Mouse (Mus musculus): ENCODE data around the gene Mapkap1. TPM values are rescaled to one million over a fixed set of nuclear protein-coding genes. Genes with fewer than 3 reads are reported as not detected.

The Mapkap1 gene
- polyA plus RNA-seq, 1 experiment, result 39.6 TPM

- TF ChIP-seq MAX (IDR thresholded peaks at IDR 0.05; ENCODE audit: low read depth) (no peak), MYOG (IDR thresholded peaks at IDR 0.05; ENCODE audit: control insufficient read depth in 1 of 3, insufficient read depth in 1 of 3, insufficient read length in 2 of 3, low read depth in 2 of 3) (no peak), TCF3 (IDR thresholded peaks at IDR 0.05; ENCODE audit: insufficient read length, low read depth) (no peak), POLR2A (IDR thresholded peaks at IDR 0.05; ENCODE audit: insufficient read length, low read depth) (no peak), POLR2AphosphoS2 (IDR thresholded peaks at IDR 0.05; ENCODE audit: insufficient read length, low read depth) (no peak), USF1 (IDR thresholded peaks at IDR 0.05; ENCODE audit: low read depth) (no peak), MYOD1 (IDR thresholded peaks at IDR 0.05; ENCODE audit: control insufficient read depth in 1 of 3, insufficient read length in 2 of 3, low read depth in 2 of 3) (no peak), SRF (IDR thresholded peaks at IDR 0.05; ENCODE audit: control insufficient read depth, insufficient read length, low read depth) (no peak), TCF12 (IDR thresholded peaks at IDR 0.05; ENCODE audit: insufficient read depth, poor library complexity, severe bottlenecking) (no peak), REST (IDR thresholded peaks at IDR 0.05; ENCODE audit: insufficient read depth, insufficient read length) (no peak), E2F4 (IDR thresholded peaks at IDR 0.05; ENCODE audit: insufficient read depth) (no peak), CEBPB (IDR thresholded peaks at IDR 0.05; ENCODE audit: insufficient read depth, poor library complexity, severe bottlenecking) (no peak)
- no peaks in the 10 kb centered on the region for H3K79me2 ChIP-seq (ENCODE audit: control insufficient read depth, insufficient read depth)
- no peak overlapping the region for H3ac ChIP-seq (ENCODE audit: control insufficient read depth, insufficient read length)
- no peak overlapping the region for H3K4me3 ChIP-seq
- H3K36me3 ChIP-seq (ENCODE audit: control insufficient read depth, insufficient read depth), result no peaks in the 10 kb centered on the region
- H3K4me2 ChIP-seq (ENCODE audit: low read depth), result no peak overlapping the region
- H3K27me3 ChIP-seq (ENCODE audit: control insufficient read depth, insufficient read depth, insufficient read length), result no peaks in the 10 kb centered on the region
Measured at GRCm38 (mm10) chr2:34635249-34636165, 228.9 kb downstream of the Mapkap1 start.

- TF ChIP-seq POLR2A (IDR thresholded peaks at IDR 0.05; ENCODE audit: insufficient read length, low read depth), result no peak
- no peak for TF ChIP-seq POLR2AphosphoS2 (IDR thresholded peaks at IDR 0.05; ENCODE audit: insufficient read length, low read depth)
- TF ChIP-seq TCF12 (IDR thresholded peaks at IDR 0.05; ENCODE audit: insufficient read depth, poor library complexity, severe bottlenecking), result no peak
- TF ChIP-seq MAX (IDR thresholded peaks at IDR 0.05; ENCODE audit: low read depth), result no peak
- TF ChIP-seq SRF (IDR thresholded peaks at IDR 0.05; ENCODE audit: control insufficient read depth, insufficient read length, low read depth), result no peak
- no peak for TF ChIP-seq MYOD1 (IDR thresholded peaks at IDR 0.05; ENCODE audit: control insufficient read depth in 1 of 3, insufficient read length in 2 of 3, low read depth in 2 of 3)
- no peak for TF ChIP-seq USF1 (IDR thresholded peaks at IDR 0.05; ENCODE audit: low read depth)
- no peak for TF ChIP-seq CEBPB (IDR thresholded peaks at IDR 0.05; ENCODE audit: insufficient read depth, poor library complexity, severe bottlenecking)
- TF ChIP-seq REST (IDR thresholded peaks at IDR 0.05; ENCODE audit: insufficient read depth, insufficient read length), result no peak
- TF ChIP-seq E2F4 (IDR thresholded peaks at IDR 0.05; ENCODE audit: insufficient read depth), result no peak
- no peak for TF ChIP-seq TCF3 (IDR thresholded peaks at IDR 0.05; ENCODE audit: insufficient read length, low read depth)
- TF ChIP-seq MYOG (IDR thresholded peaks at IDR 0.05; ENCODE audit: control insufficient read depth in 1 of 3, insufficient read depth in 1 of 3, insufficient read length in 2 of 3, low read depth in 2 of 3), result no peak
- Histone ChIP-seq H3K4me3 (no peak overlapping the region), H3K4me2 (ENCODE audit: low read depth) (peak overlapping the region; percentile 95)
Measured at GRCm38 (mm10) chr2:34638955-34639650, 232.5 kb downstream of the Mapkap1 start.

GRCm38 (mm10) chr2:34639725-34640124, 233.2 kb downstream of the Mapkap1 start:
- H3ac ChIP-seq (ENCODE audit: control insufficient read depth, insufficient read length), result no peak overlapping the region
- H3K4me2 ChIP-seq (ENCODE audit: low read depth), result peak overlapping the region; percentile 95
- H3K36me3 ChIP-seq (ENCODE audit: control insufficient read depth, insufficient read depth), result no peaks in the 10 kb centered on the region
- no peaks in the 10 kb centered on the region for H3K27me3 ChIP-seq (ENCODE audit: control insufficient read depth, insufficient read depth, insufficient read length)
- no peaks in the 10 kb centered on the region for H3K79me2 ChIP-seq (ENCODE audit: control insufficient read depth, insufficient read depth)
- H3K4me3 ChIP-seq, result no peak overlapping the region
- TF ChIP-seq TCF12 (IDR thresholded peaks at IDR 0.05; ENCODE audit: insufficient read depth, poor library complexity, severe bottlenecking) (no peak), MAX (IDR thresholded peaks at IDR 0.05; ENCODE audit: low read depth) (no peak), POLR2A (IDR thresholded peaks at IDR 0.05; ENCODE audit: insufficient read length, low read depth) (no peak), MYOG (IDR thresholded peaks at IDR 0.05; ENCODE audit: control insufficient read depth in 1 of 3, insufficient read depth in 1 of 3, insufficient read length in 2 of 3, low read depth in 2 of 3) (no peak)

More at GRCm38 (mm10) chr2:34638955-34639650, 232.5 kb downstream of the Mapkap1 start:
- Histone ChIP-seq H3K79me2 (ENCODE audit: control insufficient read depth, insufficient read depth) (no peaks in the 10 kb centered on the region), H3K27me3 (ENCODE audit: control insufficient read depth, insufficient read depth, insufficient read length) (no peaks in the 10 kb centered on the region), H3ac (ENCODE audit: control insufficient read depth, insufficient read length) (no peak overlapping the region), H3K36me3 (ENCODE audit: control insufficient read depth, insufficient read depth) (no peaks in the 10 kb centered on the region)

- TF ChIP-seq POLR2A (IDR thresholded peaks at IDR 0.05; ENCODE audit: insufficient read length, low read depth), result no peak
- no peak for TF ChIP-seq MYOG (IDR thresholded peaks at IDR 0.05; ENCODE audit: control insufficient read depth in 1 of 3, insufficient read depth in 1 of 3, insufficient read length in 2 of 3, low read depth in 2 of 3)
- no peak for TF ChIP-seq SRF (IDR thresholded peaks at IDR 0.05; ENCODE audit: control insufficient read depth, insufficient read length, low read depth)
- TF ChIP-seq TCF12 (IDR thresholded peaks at IDR 0.05; ENCODE audit: insufficient read depth, poor library complexity, severe bottlenecking), result no peak
- TF ChIP-seq POLR2AphosphoS2 (IDR thresholded peaks at IDR 0.05; ENCODE audit: insufficient read length, low read depth), result no peak
- no peak for TF ChIP-seq E2F4 (IDR thresholded peaks at IDR 0.05; ENCODE audit: insufficient read depth)
- TF ChIP-seq TCF3 (IDR thresholded peaks at IDR 0.05; ENCODE audit: insufficient read length, low read depth), result no peak
- Histone ChIP-seq H3K36me3 (ENCODE audit: control insufficient read depth, insufficient read depth) (no peaks in the 10 kb centered on the region), H3ac (ENCODE audit: control insufficient read depth, insufficient read length) (no peak overlapping the region), H3K79me2 (ENCODE audit: control insufficient read depth, insufficient read depth) (no peaks in the 10 kb centered on the region), H3K27me3 (ENCODE audit: control insufficient read depth, insufficient read depth, insufficient read length) (no peaks in the 10 kb centered on the region), H3K4me2 (ENCODE audit: low read depth) (no peak overlapping the region), H3K4me3 (no peak overlapping the region)
Measured at GRCm38 (mm10) chr2:34642351-34642750, 235.8 kb downstream of the Mapkap1 start.
